Mouse (Mus musculus) natural killer cell, adult 2 months (primary cell): ENCODE data around the gene Thtpa.

ENCODE experiments used
- DNase-seq, 2 experiments: peaks; one replicate each; pipeline ENCODE4 v3.0.0; 2022; ENCODE audit warnings: low spot score in 2 of 2

The Thtpa gene

DNA sequence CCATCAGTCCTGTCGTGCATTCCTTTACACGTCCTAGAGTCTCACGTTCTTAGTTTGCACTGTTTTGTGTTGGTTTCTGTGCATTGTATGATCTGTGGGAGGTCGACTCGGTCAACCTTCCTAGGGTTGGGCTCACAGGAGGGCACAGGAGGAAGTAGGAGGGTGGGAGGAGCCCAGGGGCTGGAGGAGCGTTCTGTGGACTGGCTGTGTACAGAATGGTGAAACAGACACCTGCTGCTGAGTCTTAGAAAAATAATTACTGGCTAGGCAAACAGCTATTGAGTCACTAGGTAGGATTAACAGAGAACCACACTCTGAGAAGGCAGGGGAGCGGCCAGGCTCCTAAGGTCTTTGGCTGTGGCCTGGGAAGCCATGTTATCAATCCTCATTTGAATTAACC lies 44.7 kb downstream of the Thtpa start:
- no peak for DNase-seq

- DNase-seq: no peak
Measured at GRCm38 (mm10) chr14:55146324-55146723, 51.7 kb downstream of the Thtpa start.

DNA sequence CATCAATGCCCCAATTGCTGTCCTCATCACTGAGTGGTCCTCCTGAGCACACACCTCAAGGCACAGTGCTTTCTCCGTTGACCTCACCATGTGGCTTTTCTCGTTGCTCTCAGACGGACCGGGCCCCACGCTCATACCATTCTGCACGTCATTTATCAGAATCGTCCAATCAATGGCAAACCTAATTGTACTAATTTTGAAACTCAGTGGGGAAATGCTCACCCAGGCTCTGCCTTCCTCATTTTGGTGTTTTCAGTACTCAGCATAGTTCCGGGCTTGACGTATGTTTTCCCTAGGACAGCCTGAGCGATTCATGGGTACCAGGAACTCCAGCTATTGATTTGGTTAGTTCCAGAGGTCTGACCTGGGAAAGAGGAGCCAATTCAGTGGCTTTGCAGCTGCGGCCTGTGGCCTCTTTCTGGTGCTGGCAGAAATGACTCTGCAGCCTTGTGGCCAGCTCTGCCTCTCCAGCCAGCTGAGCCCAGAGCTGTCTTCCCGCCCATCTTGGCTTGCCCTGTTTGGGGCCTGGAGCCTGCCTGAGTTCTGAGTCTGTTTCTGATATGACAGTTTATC lies 52.3 kb downstream of the Thtpa start:
- DNase-seq: no peak

DNA sequence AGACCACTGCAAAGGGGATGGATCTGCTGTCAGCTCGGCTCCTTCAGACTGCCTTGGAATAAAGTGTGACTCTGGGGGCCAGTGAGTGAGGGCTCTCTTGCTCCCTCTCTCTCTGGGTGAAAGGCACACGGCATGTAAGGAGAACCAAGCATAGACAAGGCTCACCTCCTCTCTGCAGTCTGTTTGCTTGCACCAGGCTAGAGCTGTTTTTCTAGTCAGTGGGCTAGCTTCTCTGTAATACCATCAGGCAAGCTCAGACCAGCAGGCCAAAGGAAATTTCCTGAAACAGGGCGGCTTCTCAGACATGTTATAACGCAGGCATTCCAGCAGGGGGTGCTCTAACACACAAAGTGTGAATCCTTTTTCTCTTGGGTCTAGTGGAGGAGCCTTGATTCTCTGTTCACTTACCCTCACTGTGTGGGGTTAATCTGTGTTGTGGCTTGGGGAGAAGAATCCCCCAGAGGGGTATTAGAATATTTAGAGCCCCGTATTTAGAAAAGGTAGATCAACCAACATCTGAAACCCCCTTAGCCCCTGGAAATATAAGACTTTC lies 53.9 kb downstream of the Thtpa start:
- DNase-seq: peak; percentile 25 to 58
